Mouse (Mus musculus) cerebellum, adult 9-10 months (tissue): ENCODE measurements at regions not wholly inside any gene's neighbourhood (a gene's known extent, or its start where the extent isn't known, plus 50 kb on each side); places are given as distances from the start of the nearest gene placed in this dataset.

Experiments used
- DNase-seq: peaks from one replicate; pipeline ENCODE4 v3.0.0; 2022

DNA sequence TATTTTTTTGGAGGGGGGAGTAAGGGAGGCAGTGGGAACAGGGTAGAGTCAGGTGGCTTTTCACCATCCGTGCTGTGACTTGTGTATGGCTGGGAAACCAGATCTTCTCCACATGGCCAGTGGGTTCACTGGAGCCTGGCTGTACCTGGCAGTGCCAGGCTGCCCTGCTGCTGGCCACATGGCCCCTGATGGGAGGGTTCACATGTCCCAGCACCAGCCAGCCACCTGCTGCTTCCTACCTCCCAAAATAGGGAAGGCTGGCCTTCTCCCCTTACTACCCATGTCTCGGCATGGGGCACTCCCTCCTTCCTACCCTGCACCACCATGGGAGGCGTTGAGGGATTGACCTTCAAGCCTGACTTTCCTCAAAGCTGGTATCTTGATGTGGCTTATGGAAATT, 82.9 kb upstream of the 1600014C23Rik start:
- no peak for DNase-seq

DNA sequence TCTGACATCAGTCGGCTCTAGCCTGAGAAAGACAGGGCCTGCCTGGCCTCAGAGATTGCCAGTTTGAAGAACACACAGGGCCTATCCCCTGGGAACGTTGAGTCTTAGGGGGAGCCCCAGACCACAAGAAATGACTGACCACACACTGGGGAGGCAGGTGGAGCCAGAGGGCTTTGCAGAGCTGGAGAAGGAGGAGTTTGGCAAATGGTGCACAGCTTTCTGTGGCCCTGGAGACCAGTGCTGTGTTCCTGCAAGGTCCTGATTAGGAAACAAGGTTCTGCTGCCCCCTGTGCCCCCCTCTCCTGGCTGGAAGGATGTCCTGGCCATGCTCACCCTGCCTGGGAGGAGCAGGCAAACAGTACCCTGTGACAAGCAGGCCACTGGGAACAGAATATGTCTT, 82.2 kb upstream of the 1600014C23Rik start:
- DNase-seq, result no peak

DNA sequence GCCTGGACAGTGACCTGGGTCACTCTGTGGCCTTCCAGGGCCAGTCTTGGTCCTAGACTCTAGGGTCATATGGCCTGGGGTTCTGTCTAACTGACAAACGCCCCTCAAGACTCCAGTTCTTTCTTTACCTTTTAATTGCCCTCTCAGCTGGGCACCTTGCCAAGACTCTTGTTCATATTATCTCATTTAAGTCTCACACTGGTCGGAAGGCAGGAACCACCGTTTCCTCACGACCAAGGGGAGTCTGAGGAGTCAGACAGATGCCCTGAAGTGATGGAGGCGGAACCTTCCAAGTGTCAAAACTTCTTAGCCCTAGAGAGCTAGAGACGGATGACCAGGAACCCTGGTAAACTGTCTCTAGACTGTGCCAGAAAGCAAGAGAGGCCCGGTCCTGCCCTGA, 81.7 kb upstream of the 1600014C23Rik start:
- DNase-seq, result no peak

DNA sequence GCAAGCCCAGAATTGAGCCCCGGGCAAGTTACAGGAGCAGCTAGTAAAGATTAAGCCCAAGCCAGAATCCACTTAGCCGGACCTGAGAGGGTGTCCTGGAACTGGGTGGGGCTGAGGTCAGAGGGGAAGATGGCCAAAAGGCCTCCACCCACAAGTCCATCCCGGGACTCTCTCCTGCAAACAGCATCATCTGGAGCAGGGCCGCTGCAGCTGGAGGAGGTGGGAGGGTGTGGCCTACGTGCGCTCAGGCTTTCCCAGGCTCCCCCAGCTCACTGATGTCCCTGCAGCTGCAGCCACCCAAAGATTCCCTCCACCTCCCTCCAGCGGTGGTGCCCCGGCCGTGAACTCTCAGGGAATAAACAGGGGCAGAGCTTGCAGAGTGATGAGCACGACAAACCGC, 80.9 kb upstream of the 1600014C23Rik start:
- DNase-seq, result no peak

DNA sequence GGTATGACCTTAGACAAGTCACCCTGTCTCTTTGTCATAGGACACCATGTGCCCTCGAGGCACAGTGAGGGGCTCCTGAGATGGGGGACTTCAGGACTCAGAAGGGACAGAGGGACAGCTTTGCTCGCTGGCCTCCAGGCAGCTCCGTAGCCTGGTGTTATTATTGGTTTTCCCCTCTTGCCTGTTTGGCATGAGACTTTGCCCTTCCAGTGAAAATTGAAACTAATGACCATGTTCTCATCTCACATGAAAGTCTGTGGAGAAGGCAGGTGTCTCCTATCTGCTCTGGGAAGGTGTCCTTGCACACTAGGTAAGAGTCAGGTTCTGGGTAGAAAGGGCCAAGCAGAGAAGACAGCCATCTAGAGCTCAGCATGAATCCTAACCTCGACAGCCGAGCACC, 80.3 kb upstream of the 1600014C23Rik start:
- no peak for DNase-seq

DNA sequence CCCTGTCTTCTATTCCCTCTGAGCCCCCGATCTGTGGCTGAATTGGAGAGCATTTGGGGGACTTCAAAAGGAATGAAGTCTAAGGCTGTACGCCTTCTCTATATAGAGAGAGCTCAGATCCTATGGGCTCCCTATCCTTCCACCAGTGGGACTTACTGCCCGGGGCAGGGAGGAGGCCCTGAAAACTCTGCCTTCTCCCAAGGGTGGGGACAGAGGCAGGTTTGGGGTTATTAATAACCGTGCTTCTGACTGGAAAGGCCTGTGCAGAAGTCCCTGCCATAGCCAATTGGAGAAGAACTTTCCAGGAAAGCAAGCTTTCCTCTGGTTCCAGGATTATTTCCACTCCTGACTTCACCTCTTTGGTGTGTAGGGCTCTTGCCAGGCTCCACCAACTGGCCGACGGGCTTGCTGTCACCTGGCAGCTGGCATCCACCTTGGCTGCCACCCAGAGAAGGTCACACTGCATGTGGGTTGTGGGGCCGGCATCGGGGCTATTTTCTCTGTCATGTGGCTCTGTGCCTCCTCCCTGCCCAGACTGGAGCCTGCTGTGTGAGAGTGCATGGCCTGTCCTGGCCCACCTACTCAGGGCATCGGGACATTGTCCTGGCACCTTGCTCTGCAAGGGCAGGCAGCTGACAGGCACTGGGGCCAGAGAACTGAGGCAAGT, 78.8 kb upstream of the 1600014C23Rik start:
- peak; percentile 76 for DNase-seq

DNA sequence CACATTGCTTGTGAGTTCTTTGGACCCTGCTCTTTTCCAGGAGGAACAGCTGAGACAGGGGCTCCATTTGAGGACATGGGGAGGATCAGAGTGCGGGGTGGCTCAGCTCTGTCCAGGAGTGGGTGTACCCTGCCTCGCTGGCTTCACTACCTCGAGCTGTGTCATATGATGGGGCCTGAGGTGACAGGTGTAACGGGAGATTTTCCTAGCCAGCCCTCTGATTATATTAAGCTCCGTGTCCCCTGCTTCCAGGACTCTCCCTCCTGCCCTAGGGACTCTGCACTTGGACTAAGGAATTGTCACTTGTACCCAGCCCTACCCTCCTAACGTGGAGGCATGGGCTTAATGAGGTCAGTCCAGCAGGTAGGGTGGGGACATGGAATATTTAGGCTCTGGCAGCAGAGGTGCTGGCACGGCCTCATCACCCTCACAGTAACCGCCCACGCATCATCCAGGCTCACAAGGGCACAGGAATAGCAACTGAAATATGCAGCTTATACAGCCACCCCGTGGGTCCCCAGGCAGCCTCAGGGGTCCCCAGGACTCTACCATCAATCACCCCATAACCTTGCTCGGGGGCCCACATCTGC, 78.1 kb upstream of the 1600014C23Rik start:
- DNase-seq, result no peak

DNA sequence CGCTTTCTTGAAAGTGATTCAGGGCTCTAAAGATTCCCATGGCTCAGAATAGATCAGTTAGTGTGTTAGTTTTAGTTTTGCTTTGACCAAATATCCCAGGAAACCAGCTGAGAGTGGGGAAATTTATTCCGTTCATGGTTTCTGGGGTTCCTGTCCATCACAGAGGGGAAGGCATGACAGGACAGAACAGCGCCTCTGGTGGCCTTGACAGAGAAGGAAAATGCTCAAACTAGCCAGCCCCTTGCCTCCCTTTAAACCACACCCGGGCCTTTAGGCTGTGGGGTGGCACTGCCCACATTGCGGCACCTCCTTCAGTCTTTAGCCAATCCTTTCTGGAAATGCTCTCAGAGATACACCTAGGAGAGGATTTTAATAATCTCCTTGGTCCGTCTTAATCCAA, 76.1 kb upstream of the 1600014C23Rik start:
- no peak for DNase-seq

DNA sequence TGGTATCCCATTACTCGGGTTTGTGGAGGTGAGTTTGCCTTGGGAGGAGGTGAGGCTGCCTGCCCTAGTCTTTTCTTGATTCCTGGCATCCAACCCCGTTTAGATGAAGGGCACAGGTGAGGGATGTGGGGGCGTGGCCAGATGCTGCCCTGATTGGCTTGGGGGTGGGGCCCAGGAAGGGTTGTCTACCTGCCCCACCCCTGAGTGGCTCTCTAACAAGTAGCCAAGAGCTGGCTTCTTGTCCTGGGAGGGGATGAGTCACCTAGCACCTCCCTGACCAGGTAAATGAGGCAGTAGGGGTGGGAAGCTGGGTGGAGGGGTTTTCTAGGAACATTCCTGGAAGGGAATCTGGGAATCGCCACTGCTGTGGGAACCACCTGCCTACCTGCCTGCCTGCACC, 74.7 kb upstream of the 1600014C23Rik start:
- DNase-seq, result no peak

DNA sequence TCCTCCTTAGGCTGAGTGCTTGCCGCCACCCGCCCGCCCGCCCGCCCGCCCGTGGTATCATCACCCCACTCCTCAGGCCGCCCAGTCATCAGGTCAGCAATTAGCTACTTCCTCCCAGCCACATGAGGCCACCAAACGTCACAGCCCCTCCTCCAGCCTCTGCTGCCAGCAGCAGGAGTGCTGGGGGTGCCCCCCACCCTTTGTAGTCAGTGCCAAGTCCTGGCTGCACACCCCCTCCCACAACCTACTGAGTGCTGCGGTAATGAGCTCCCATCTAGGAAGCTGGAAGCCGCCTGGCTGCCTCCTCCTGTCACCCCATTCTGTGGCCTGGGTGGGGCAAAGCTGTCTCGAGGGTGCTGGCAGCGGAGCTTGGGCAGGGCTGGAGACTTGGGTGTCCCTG, 73.8 kb upstream of the 1600014C23Rik start:
- DNase-seq, result no peak

DNA sequence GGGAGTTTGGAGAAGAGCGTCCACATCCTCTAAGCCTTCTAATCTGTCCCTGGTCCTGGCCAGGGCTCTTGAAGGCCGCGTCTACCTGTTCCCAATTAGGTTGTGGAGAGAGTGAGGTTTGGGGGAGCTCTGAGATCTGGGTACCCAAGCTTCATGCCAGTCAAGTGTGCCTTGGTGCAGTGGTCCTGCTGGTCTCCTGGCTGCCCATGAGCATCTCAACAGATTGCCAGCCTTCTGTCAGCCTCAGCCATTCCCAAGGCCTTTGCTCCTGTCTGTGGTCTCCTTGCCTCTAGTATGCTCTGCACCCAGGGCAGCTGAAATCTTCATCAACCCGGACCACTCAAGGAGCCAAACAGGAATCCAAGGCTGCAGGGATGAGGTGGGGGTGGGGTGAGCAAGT, 73.2 kb upstream of the 1600014C23Rik start:
- no peak for DNase-seq

DNA sequence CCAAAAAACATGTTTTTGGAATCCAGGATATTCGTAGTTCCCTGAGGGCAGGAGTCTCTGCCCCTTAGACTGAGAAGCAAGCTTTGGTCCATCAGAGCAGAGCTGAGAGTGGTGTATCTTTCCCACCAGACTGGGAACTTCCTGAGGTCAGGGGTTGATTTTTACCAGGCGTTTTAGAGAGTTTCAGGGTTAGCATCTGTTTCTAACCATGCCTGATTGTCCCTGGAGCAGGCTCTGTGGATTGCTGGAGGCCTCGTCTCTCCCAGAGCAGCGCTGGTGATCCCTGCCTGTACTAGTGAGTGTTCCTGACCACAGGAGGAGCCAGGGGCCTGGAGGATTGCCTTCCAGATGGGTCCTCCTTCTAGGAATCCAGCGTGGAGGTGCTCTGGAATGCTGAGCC, 72.8 kb upstream of the 1600014C23Rik start:
- no peak for DNase-seq

DNA sequence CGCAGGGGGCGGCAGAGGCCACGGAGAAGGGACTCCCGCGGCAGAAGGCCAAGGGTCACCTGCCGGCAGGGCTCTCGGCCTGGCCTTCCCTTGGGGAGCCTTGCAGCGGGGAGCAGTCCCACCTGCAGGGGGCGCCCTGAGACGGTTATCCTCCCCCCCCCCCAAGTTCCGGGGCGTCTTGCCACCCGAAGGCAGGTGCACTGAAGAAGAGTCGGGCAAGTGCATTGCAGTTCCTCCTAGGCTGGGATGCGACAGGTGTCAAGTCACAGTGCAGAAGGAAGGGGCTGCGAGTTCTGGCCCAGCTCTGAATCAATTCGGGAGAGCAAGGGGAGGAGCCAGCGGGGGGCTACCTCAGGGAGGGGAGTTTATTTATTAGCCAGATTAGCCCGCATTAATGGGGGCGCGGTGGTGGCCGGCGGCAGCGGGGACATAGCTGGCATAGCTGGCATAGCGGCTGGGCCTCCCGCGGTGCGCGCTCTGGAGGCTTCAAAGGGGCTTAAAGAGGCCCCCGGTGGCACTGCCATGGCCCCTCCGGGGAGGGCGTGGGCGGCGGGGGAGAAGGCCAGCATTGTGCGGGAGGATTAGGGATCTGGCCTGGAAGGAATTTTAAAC, 71.9 kb upstream of the 1600014C23Rik start:
- no peak for DNase-seq

DNA sequence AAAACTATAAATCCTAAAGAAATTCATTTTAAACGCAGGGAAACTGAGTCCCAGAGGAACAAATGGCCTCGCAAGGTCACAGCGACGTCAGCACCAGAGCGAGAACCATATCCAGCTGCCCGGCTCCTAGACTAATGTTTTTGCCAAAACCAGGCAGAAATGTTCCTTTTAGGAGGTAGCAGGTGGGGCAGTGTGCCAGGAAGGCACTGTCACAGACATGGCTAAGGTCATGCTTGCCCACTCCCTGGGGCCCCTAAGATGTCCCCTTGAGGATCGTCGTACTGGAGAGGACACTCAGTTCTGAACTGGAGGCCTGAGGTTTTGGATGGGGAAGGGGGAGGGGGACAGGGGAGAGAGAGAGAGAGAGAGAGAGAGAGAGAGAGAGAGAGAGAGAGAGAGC, 69.7 kb upstream of the 1600014C23Rik start:
- no peak for DNase-seq

DNA sequence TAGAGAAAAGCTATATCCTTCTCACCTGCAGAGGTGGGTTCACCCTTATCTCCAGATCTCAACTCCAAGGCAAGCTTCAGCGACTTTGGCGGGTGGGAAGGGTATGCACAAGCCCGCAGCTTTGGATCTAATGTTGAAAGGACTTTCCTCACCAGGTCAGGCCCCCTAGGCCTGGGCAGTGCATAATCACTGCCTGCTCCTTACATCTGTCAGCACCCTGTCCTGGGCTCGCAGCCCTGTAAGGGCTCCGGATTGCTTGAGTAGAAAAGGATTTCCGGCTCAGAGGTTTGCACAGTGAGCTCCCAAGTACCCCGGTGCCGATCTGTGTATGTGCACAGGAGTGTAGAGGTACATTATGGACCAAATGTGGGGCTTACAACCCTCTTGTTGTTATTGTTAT, 68.8 kb upstream of the 1600014C23Rik start:
- no peak for DNase-seq

DNA sequence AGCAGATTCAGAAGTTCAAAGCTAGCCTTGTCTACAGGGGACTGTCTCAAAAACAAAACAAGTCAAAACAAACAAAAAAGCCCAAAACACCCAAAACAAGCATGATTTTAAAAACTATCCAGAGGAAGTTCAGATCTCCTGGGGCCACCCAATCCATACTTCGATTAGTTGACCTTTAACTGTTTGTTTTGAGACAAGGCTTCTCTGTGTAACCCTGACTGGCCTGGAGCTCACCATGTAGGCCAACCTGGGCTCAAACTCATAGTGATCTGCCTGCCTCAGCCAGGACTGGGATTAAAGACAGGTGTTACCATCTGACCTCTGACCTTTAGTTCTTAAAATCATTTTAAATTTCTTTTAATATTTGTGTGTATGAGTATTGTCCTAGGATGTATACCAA, 66.1 kb upstream of the 1600014C23Rik start:
- DNase-seq, result no peak

DNA sequence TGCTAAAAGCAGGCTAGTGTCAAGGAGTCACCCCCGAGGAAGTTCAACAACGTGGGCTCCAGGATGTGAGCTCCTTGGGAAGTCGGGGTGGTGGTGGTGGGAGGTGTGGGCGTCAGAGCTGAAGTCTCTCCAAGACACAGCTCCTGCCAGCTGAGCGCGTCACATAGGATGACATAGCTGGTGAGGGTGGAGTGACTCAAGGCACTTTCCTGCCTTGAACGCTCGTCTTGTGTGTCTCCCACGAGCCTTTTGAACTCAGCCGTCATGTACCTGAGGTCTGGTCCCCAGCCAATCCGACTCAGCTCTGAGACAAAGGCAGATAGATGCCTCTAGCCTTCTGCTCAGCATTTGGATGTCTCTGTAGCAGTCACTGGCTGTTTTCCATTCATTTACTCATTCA, 65.4 kb upstream of the 1600014C23Rik start:
- no peak for DNase-seq

DNA sequence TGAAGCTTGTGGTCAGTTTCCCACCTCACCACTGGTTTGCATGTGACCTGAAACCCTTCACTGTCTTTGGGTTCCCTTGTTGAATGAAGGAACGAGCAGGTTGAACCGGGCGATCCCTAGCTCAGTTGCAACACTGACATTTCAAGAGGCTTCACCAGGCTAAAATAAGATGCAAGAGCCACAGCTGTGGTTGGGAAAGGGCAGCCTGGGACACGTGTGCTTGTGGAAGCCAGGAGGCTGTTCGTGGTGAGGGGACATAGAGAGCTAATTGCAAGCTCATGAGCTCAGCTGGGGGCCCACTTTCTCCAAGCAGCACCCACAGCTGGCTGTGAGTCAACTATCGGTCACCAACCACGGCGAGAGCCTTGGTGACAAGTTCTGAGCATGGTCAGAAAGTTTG, 64.8 kb upstream of the 1600014C23Rik start:
- DNase-seq, result no peak

DNA sequence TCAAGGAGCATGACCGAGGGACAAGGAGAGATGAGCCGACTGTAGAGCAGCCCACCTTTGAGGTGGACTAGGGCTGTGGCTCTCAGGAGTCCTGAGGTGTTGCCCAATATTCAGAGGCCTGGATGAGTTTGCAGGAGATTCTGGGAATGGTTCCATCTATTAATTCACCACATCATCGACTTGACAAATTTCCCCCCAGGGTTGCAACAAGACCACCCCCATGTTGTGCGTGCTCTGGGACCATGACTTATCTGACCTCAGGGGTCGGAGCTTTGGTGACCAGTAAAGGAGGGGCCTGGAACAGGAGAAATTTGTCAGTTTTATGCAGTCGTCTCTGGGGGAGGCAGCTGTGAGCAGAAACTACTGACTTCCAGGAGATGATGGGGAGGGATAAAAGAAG, 63.5 kb upstream of the 1600014C23Rik start:
- no peak for DNase-seq

DNA sequence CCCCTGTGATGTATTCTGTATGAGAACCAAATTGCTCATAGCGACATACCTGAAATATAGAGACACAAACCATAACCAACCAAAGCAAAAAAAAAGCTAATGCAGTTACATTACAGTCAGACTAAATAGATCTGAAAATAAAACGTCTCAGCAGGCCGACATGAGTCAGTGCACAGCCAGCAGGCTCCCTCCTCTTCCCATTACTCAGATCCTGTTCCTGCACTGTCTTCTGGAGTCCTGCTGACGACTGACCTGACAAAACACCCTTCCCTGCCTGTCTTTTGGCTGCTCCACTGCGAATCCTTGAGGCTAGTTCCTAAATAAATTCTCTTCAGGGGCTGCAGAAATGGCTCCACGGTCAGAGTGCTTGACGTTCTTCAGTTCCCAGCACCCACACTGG, 61.3 kb upstream of the 1600014C23Rik start:
- no peak for DNase-seq

DNA sequence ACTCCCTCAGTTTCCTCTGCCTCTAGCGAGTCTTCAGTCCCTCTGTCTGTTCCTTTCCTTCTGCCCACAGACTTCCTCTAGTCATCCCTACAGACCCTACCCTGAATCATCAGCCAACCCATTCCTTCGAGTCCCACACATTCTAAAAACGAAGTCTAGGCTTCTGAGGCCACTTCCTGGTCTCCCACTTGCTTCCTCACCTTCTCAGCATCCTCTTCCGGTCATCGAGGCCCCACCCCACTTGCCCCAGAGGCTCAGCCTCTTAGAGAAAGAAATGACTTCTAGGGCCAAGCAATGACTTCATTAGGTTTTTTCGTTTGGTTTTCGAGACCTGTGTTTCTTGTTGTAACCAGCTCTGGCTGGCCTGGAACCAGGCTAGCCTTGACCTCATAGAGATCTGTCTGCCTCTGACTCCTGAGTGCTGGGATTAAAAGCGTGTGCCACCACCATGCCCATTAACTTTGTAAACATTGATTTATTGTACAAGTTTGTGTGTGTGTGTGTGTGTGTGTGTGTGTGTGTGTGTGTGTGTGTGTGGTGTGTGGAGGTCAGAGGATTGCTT, 57.4 kb upstream of the 1600014C23Rik start:
- DNase-seq, result no peak

DNA sequence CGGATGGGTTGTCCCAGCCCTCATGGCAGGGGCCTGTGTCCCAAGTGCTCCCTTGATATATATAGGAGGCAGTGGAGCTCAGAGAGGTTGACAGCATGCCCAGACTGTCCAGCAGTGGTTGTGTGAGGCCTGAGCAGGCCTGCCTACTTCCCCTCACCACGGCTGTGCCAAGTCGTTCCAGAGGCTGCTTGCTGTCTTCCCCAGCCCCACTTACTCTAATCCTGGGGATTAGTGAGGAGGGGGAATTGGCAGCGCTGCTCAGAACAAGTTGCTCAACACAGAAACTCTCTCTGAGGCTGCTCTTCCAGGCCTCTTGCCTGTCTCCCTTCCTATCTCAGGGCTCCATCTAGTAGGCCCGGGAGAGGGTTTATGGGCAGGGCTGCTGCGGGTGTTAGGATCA, 56.1 kb upstream of the 1600014C23Rik start:
- no peak for DNase-seq

DNA sequence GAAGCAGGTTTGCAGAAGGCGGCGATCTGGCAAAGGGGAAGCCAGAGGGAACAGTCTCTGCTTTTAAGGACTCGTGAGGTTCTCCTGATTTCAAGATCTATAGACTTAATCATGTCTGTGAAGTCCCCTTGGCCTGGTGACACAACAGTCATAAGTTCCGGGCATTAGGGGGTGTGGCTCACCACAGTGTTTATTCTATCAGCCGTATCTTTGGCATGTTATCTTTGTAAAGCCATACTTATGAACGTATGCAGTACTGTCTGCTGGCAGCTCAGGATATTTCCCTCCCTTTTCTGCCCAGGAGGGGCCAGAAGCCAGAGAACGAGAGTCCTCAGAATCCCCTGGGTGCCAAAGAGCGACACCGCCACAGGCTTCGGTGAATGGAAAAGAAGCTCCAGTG, 51.3 kb upstream of the 1600014C23Rik start:
- no peak for DNase-seq

DNA sequence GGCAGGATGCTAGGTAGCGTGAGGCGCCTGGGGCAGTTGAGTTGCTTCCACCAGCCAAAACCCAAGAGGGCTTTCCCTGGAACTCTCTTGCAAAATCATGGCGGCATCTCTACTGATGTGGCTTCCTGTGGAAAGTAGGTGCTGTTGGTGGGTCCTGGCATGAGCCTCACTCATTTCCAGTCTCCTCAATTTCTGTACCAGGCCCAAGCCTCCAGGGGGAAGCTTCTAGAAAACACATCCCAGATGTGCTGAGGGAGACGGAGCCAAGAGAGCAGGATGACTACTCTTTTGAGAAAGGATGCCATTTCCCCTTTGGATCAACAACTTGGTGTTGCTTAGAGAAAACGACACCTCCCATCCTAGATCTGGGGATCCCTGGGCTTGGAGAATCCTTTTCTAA, 50.9 kb upstream of the 1600014C23Rik start:
- DNase-seq, result no peak
